Mouse (Mus musculus): Measurements from ENCODE around the gene Hes3. TPM values are rescaled to one million over a fixed set of nuclear protein-coding genes. Genes with fewer than 3 reads are reported as not detected.
A peak's percentile ranks its signal among the peaks of the same experiment; 100 is the strongest.

Gene Hes3
- polyA plus RNA-seq (2012; rRNA removed) = 0.03 and 0.13 TPM in 2 replicates
- not detected in 2 replicates for polyA plus RNA-seq (2014; fragmentation: Nextera tagmentation; extraction: Ambion mirVana)

- no peak for TF ChIP-seq POLR2A (IDR thresholded peaks at IDR 0.05; ENCODE audit: borderline replicate concordance, extremely low read depth, insufficient read depth, insufficient read length)
- no peak for ATAC-seq (ENCODE audit: low FRiP score, low read depth)
- no peaks in the 10 kb centered on the region for H3K9me3 ChIP-seq (ENCODE audit: control insufficient read depth, low read length)
- no peak within 1 kb of the TSS for H3K27ac ChIP-seq (replicated peaks; ENCODE audit: low read depth, low read length)
- H3K4me1 ChIP-seq (ENCODE audit: control insufficient read depth, insufficient read depth, low read length) = peaks cover 2% of the 10 kb centered on the region
- DNase-seq (ENCODE audit: low spot score) = no peak
- peak within 1 kb of the TSS; percentile 50 for H3K4me2 ChIP-seq (replicated peaks; ENCODE audit: low read depth, low read length, severe bottlenecking)
- H3K9ac ChIP-seq (ENCODE audit: low read depth, low read length, severe bottlenecking) = no peak within 1 kb of the TSS
- 27% methylated on average over 6 of the region's 6 CpGs for WGBS
- no peaks in the 10 kb centered on the region for H3K36me3 ChIP-seq (ENCODE audit: control insufficient read depth, insufficient read depth, low read length)
- H3K4me3 ChIP-seq (replicated peaks; ENCODE audit: low read length) = peak within 1 kb of the TSS; percentile 24
- peaks cover 64% of the 10 kb centered on the region for H3K27me3 ChIP-seq (ENCODE audit: control insufficient read depth, insufficient read depth, low read length)
Measured at GRCm38 (mm10) chr4:152291562-152291961, at the start of gene Hes3. Hes3 (minus strand) TSS chr4:152291662.

- H3K4me2 ChIP-seq (replicated peaks; ENCODE audit: low read depth, low read length, severe bottlenecking) = no peak overlapping the region
- WGBS = 35% methylated on average over 15 of the region's 15 CpGs
- no peaks in the 10 kb centered on the region for H3K36me3 ChIP-seq (ENCODE audit: control insufficient read depth, insufficient read depth, low read length)
- H3K27me3 ChIP-seq (ENCODE audit: control insufficient read depth, insufficient read depth, low read length) = peaks cover 37% of the 10 kb centered on the region
- H3K9ac ChIP-seq (ENCODE audit: low read depth, low read length, severe bottlenecking) = no peak overlapping the region
- no peak for ATAC-seq (ENCODE audit: low FRiP score, low read depth)
- H3K4me1 ChIP-seq (ENCODE audit: control insufficient read depth, insufficient read depth, low read length) = peaks cover 8% of the 10 kb centered on the region
- TF ChIP-seq POLR2A (IDR thresholded peaks at IDR 0.05; ENCODE audit: borderline replicate concordance, extremely low read depth, insufficient read depth, insufficient read length) = no peak
- no peak for DNase-seq (ENCODE audit: low spot score)
- no peak overlapping the region for H3K27ac ChIP-seq (replicated peaks; ENCODE audit: low read depth, low read length)
- H3K4me3 ChIP-seq (replicated peaks; ENCODE audit: low read length) = no peak overlapping the region
- H3K9me3 ChIP-seq (ENCODE audit: control insufficient read depth, low read length) = no peaks in the 10 kb centered on the region
Measured at GRCm38 (mm10) chr4:152340584-152341284, 49.3 kb upstream of the Hes3 start.

DNA sequence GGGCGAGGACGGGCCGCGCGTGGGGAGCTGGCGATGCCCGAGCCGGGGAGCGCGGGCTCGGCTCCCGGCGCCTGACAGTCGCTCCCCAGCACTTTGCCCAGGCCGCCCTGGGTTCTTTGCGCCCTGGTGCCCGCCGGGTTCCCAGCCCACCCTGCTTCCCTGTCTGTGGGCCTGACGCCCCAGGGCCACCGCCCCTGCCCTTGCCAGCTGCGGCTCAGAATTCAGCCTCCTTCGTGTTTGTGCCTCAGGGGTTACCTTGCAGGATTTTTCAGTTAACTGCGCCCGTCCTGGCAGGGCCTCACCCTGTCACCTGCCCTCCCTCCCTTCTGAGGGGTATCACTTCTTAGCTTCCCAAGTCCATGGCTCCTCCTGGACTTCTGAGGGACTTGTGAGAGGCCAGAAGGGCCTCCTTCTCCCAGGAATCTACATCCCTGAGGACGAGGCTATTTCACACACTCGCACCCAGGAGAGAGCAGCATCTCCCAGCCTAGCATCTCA, 47.9 kb upstream of the Hes3 start:
- no peak for DNase-seq (ENCODE audit: low spot score)
- peaks cover 11% of the 10 kb centered on the region for H3K36me3 ChIP-seq (ENCODE audit: control insufficient read depth, insufficient read depth, low read length)
- peaks cover 8% of the 10 kb centered on the region for H3K4me1 ChIP-seq (ENCODE audit: control insufficient read depth, insufficient read depth, low read length)
- TF ChIP-seq POLR2A (IDR thresholded peaks at IDR 0.05; ENCODE audit: borderline replicate concordance, extremely low read depth, insufficient read depth, insufficient read length) = no peak
- peak overlapping the region; percentile 100 for H3K4me2 ChIP-seq (replicated peaks; ENCODE audit: low read depth, low read length, severe bottlenecking)
- H3K27me3 ChIP-seq (ENCODE audit: control insufficient read depth, insufficient read depth, low read length) = peaks cover 33% of the 10 kb centered on the region
- no peak for ATAC-seq (ENCODE audit: low FRiP score, low read depth)
- no peak overlapping the region for H3K27ac ChIP-seq (replicated peaks; ENCODE audit: low read depth, low read length)
- peak overlapping the region; percentile 56 for H3K4me3 ChIP-seq (replicated peaks; ENCODE audit: low read length)
- H3K9me3 ChIP-seq (ENCODE audit: control insufficient read depth, low read length) = no peaks in the 10 kb centered on the region
- H3K9ac ChIP-seq (ENCODE audit: low read depth, low read length, severe bottlenecking) = peak overlapping the region; percentile 56
- WGBS = 7% methylated on average over 9 of the region's 26 CpGs

- TF ChIP-seq POLR2A (IDR thresholded peaks at IDR 0.05; ENCODE audit: borderline replicate concordance, extremely low read depth, insufficient read depth, insufficient read length) = no peak
- DNase-seq (ENCODE audit: low spot score) = no peak
- WGBS = 1% methylated on average over 46 of the region's 120 CpGs
Measured at GRCm38 (mm10) chr4:152338419-152339292, 47.2 kb upstream of the Hes3 start, which contains the start of gene Chd5. Chd5 (plus strand) TSS chr4:152338651.

DNA sequence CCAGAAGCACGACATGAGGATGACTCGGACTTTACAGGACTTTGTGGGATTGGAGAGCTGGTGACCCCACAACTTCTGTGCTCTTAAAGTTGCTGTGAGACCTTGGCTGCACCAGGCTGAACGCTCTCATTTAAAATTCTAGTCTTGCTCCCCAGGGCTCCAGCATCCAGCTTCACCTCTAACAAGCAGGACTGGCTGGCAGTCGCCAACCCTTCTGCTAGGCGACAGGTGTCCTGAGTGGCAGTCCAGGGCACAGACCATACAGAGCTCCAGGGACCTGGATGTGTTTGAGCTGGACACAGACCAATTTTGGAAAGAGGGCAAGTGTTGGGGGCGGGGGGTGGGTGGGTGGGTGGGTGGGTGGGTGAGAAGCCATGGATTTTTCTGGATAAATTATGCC, 46.3 kb upstream of the Hes3 start:
- no peak for ATAC-seq (ENCODE audit: low FRiP score, low read depth)
- Histone ChIP-seq H3K27me3 (ENCODE audit: control insufficient read depth, insufficient read depth, low read length) (peaks cover 33% of the 10 kb centered on the region), H3K9me3 (ENCODE audit: control insufficient read depth, low read length) (no peaks in the 10 kb centered on the region), H3K36me3 (ENCODE audit: control insufficient read depth, insufficient read depth, low read length) (peaks cover 26% of the 10 kb centered on the region), H3K4me3 (replicated peaks; ENCODE audit: low read length) (no peak overlapping the region), H3K27ac (replicated peaks; ENCODE audit: low read depth, low read length) (no peak overlapping the region), H3K9ac (ENCODE audit: low read depth, low read length, severe bottlenecking) (no peak overlapping the region), H3K4me2 (replicated peaks; ENCODE audit: low read depth, low read length, severe bottlenecking) (no peak overlapping the region), H3K4me1 (ENCODE audit: control insufficient read depth, insufficient read depth, low read length) (peaks cover 8% of the 10 kb centered on the region)
- WGBS = 21% methylated on average over 6 of the region's 6 CpGs
- no peak for TF ChIP-seq POLR2A (IDR thresholded peaks at IDR 0.05; ENCODE audit: borderline replicate concordance, extremely low read depth, insufficient read depth, insufficient read length)
- DNase-seq (ENCODE audit: low spot score) = no peak

More at GRCm38 (mm10) chr4:152338419-152339292, 47.2 kb upstream of the Hes3 start, which contains the start of gene Chd5:
- Histone ChIP-seq H3K4me3 (replicated peaks; ENCODE audit: low read length) (peak within 1 kb of the TSS; percentile 56), H3K27me3 (ENCODE audit: control insufficient read depth, insufficient read depth, low read length) (peaks cover 33% of the 10 kb centered on the region), H3K9me3 (ENCODE audit: control insufficient read depth, low read length) (no peaks in the 10 kb centered on the region), H3K4me2 (replicated peaks; ENCODE audit: low read depth, low read length, severe bottlenecking) (peak within 1 kb of the TSS; percentile 100), H3K27ac (replicated peaks; ENCODE audit: low read depth, low read length) (no peak within 1 kb of the TSS), H3K9ac (ENCODE audit: low read depth, low read length, severe bottlenecking) (peak within 1 kb of the TSS; percentile 56), H3K4me1 (ENCODE audit: control insufficient read depth, insufficient read depth, low read length) (peaks cover 8% of the 10 kb centered on the region), H3K36me3 (ENCODE audit: control insufficient read depth, insufficient read depth, low read length) (peaks cover 18% of the 10 kb centered on the region)
- ATAC-seq (ENCODE audit: low FRiP score, low read depth) = no peak

All from limb, embryonic 14.5 days (tissue).